In the genomic region with DNA sequence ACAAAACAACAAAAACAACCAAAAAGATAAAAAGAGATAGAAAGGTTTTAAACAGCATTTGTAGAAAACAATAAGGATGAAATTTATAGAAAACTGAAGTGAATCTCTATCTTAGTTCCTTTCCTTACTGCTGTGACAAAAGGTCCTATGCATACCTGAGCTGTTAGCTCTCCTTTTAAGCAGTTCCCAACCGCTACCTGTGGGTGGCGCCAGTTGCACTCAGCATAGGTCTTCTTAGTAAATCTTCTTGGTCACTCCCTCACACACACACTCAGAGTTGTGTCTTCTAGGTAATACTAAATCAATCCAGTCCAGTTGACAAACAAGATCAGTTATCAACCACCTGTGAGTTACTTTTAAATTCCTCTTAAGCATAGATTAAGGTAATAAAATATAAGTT, we compare ENCODE assay signal across 18 mouse cellular contexts.
A peak's percentile ranks its signal among the peaks of the same experiment; 100 is the strongest.
DNase-seq lines count a peak whose midpoint lies in the region; TF ChIP-seq lines count a peak whose summit lies in the region.
"Had no signal": no experiment of that assay in that cellular context is flagged by ENCODE, and none has a peak within 500 bp of the region (broad histone marks: within the 10 kb centered on the region; RNA-seq: fewer than 3 reads in every experiment).

No protein-coding gene starts in this region.

- no peak for TF ChIP-seq POLR2A in thymus, adult 2 months (IDR thresholded peaks at IDR 0.05; ENCODE audit: control insufficient read depth, extremely low read depth, insufficient read depth, low read length, poor library complexity)

- H3K4me3 ChIP-seq in thymus, adult 2 months (ENCODE audit: control insufficient read depth, insufficient read depth, low read length) = no peak overlapping the region
- H3K4me3 ChIP-seq: erythroblast, embryonic 14.5 days; liver, embryonic 13.5 days; midbrain, embryonic 15.5 days; neural tube, embryonic 13.5 days had no signal

- peak; percentile 3 for DNase-seq in kidney, adult 9 months
- no peak for DNase-seq in kidney, adult 11 months
- DNase-seq in thymus, postnatal 14 days = peak; percentile 16
- no peak for DNase-seq in thymus, adult 2 months
- peak; percentile 14 for DNase-seq in WW6 (ENCODE audit: low read depth, low spot score)
- peak; percentile 46 for DNase-seq in thymus, postnatal 4 days
- DNase-seq in heart, postnatal 36 days = no peak
- DNase-seq in right cerebral cortex, postnatal 36 days (ENCODE audit: low spot score in 2 of 2) = no peak
- DNase-seq: cerebellum, adult 18-20 months; forebrain, postnatal 0 days; kidney, adult 8-10 months; layer of hippocampus, adult 9-11 months; liver, embryonic 13.5 days; lung, postnatal 36 days had no signal

- 43% methylated on average over 2 of the region's 2 CpGs for WGBS in thymus, adult 2 months

- TF ChIP-seq CTCF in thymus, adult 2 months (IDR thresholded peaks at IDR 0.05; ENCODE audit: borderline replicate concordance, control insufficient read depth, extremely low read depth, insufficient read depth, low read length, poor library complexity) = no peak

- no peaks in the 10 kb centered on the region for H3K36me3 ChIP-seq in thymus, adult 2 months (ENCODE audit: control insufficient read depth, insufficient read depth, low read length)
- H3K36me3 ChIP-seq: G1E; liver, embryonic 13.5 days; midbrain, embryonic 15.5 days; neural tube, embryonic 13.5 days had no signal

- no peak overlapping the region for H3K27ac ChIP-seq in thymus, adult 2 months (ENCODE audit: control insufficient read depth, insufficient read depth, low read length)
- H3K27ac ChIP-seq: liver, embryonic 13.5 days; midbrain, embryonic 15.5 days; neural tube, embryonic 13.5 days had no signal

- intact Hi-C loops in heart, postnatal 36 days (cut with DNase I) = loop anchor here (1.0 kb wide), 1 partner anchor 8 kb away; no protein-coding TSS in a partner anchor

- no peaks in the 10 kb centered on the region for H3K4me1 ChIP-seq in thymus, adult 2 months (replicated peaks; ENCODE audit: control insufficient read depth, insufficient read depth, low read length)
- H3K4me1 ChIP-seq: liver, embryonic 13.5 days; midbrain, embryonic 15.5 days; neural tube, embryonic 13.5 days had no signal

- no peaks in the 10 kb centered on the region for H3K27me3 ChIP-seq in thymus, adult 2 months (ENCODE audit: control insufficient read depth, insufficient read depth, low read length)
- H3K27me3 ChIP-seq: liver, embryonic 13.5 days; midbrain, embryonic 15.5 days; neural tube, embryonic 13.5 days had no signal

Comparison
In these comparisons a context has a peak if more than half of its experiments do, and no peak if none do; other contexts are left out.
1. DNase-seq: peak in kidney, adult 9 months (single experiment), thymus, postnatal 14 days (single experiment), WW6 (single experiment) and thymus, postnatal 4 days (single experiment); none in kidney, adult 11 months (single experiment), thymus, adult 2 months (single experiment), heart, postnatal 36 days (0 of 2) and right cerebral cortex, postnatal 36 days (0 of 2).